Mouse (Mus musculus): Measurements from ENCODE around the gene Pex16. TPM values are rescaled to one million over a fixed set of nuclear protein-coding genes. Genes with fewer than 3 reads are reported as not detected.
A peak's percentile ranks its signal among the peaks of the same experiment; 100 is the strongest.
"Not testable (repeated sequence)": the region's sequence is repeated elsewhere in the genome, so short reads cannot be mapped to it uniquely, and the experiment has no call there.

The Pex16 gene
- total RNA-seq, 2 experiments from 2014 or later: 19.4 to 24.5 TPM

GRCm38 (mm10) chr2:92386821-92387570 is 12.5 kb downstream of the Pex16 start:
- DNase-seq (ENCODE audit: low spot score): no peak

GRCm38 (mm10) chr2:92387646-92388045 is 13.2 kb downstream of the Pex16 start:
- intact Hi-C loops (cut with DNase I): no loop called here
- DNase-seq (ENCODE audit: low spot score): no peak

More at GRCm38 (mm10) chr2:92386821-92387570, 12.5 kb downstream of the Pex16 start:
- intact Hi-C loops (cut with DNase I): no loop called here

GRCm38 (mm10) chr2:92388081-92388517 is 13.6 kb downstream of the Pex16 start:
- no peak for DNase-seq (ENCODE audit: low spot score)
- intact Hi-C loops (cut with DNase I): no loop called here

GRCm38 (mm10) chr2:92388891-92389641 is 14.6 kb downstream of the Pex16 start:
- intact Hi-C loops (cut with DNase I): no loop called here

GRCm38 (mm10) chr2:92389645-92390044 is 15.2 kb downstream of the Pex16 start:
- DNase-seq (ENCODE audit: low spot score): no peak
- intact Hi-C loops (cut with DNase I): no loop called here

More at GRCm38 (mm10) chr2:92388891-92389641, 14.6 kb downstream of the Pex16 start:
- DNase-seq (ENCODE audit: low spot score): peak; percentile 81

GRCm38 (mm10) chr2:92390206-92390930 is 15.9 kb downstream of the Pex16 start:
- intact Hi-C loops (cut with DNase I): no loop called here

GRCm38 (mm10) chr2:92391116-92391515 is 16.6 kb downstream of the Pex16 start:
- intact Hi-C loops (cut with DNase I): no loop called here
- DNase-seq (ENCODE audit: low spot score): no peak

More at GRCm38 (mm10) chr2:92390206-92390930, 15.9 kb downstream of the Pex16 start:
- no peak for DNase-seq (ENCODE audit: low spot score)

- DNase-seq (ENCODE audit: low spot score): no peak
- intact Hi-C loops (cut with DNase I): no loop called here
These were observed 17.3 kb downstream of the Pex16 start for GRCm38 (mm10) chr2:92391703-92392317.

GRCm38 (mm10) chr2:92392318-92393264 is 18.1 kb downstream of the Pex16 start:
- intact Hi-C loops (cut with DNase I): no loop called here
- no peak for DNase-seq (ENCODE audit: low spot score)

GRCm38 (mm10) chr2:92395535-92395934 is 21.1 kb downstream of the Pex16 start:
- intact Hi-C loops (cut with DNase I): no loop called here

GRCm38 (mm10) chr2:92397436-92397835 is 23.0 kb downstream of the Pex16 start:
- intact Hi-C loops (cut with DNase I): no loop called here
- no peak for DNase-seq (ENCODE audit: low spot score)

More at GRCm38 (mm10) chr2:92395535-92395934, 21.1 kb downstream of the Pex16 start:
- DNase-seq (ENCODE audit: low spot score): no peak

- intact Hi-C loops (cut with DNase I); DNase-seq (ENCODE audit: low spot score): not testable (repeated sequence)
These were observed 25.4 kb downstream of the Pex16 start for GRCm38 (mm10) chr2:92399877-92400276.

- no peak for DNase-seq (ENCODE audit: low spot score)
- intact Hi-C loops (cut with DNase I): no loop called here
These were observed 26.2 kb downstream of the Pex16 start for GRCm38 (mm10) chr2:92400682-92401081.

- intact Hi-C loops (cut with DNase I): no loop called here
- DNase-seq (ENCODE audit: low spot score): no peak
These were observed 26.6 kb downstream of the Pex16 start, which contains the start of gene Mapk8ip1 for GRCm38 (mm10) chr2:92401091-92401561. Gene Mapk8ip1, minus strand, starts transcription at chr2:92401263.

- no peak for DNase-seq (ENCODE audit: low spot score)
These were observed 28.3 kb downstream of the Pex16 start for GRCm38 (mm10) chr2:92402591-92403326.

GRCm38 (mm10) chr2:92403776-92404319 is 29.4 kb downstream of the Pex16 start:
- DNase-seq (ENCODE audit: low spot score): no peak
- intact Hi-C loops (cut with DNase I): no loop called here

More at GRCm38 (mm10) chr2:92402591-92403326, 28.3 kb downstream of the Pex16 start:
- intact Hi-C loops (cut with DNase I): no loop called here

- no peak for DNase-seq (ENCODE audit: low spot score)
- intact Hi-C loops (cut with DNase I): no loop called here
These were observed 30.3 kb downstream of the Pex16 start for GRCm38 (mm10) chr2:92404737-92405136.

- DNase-seq (ENCODE audit: low spot score): no peak
- intact Hi-C loops (cut with DNase I): no loop called here
These were observed 31.2 kb downstream of the Pex16 start for GRCm38 (mm10) chr2:92405687-92406086.

Measured in heart, postnatal 25 days (tissue).